Mouse (Mus musculus): ENCODE data around the gene Elf3.
"Not testable (repeated sequence)": the region's sequence is repeated elsewhere in the genome, so short reads cannot be mapped to it uniquely, and the experiment has no call there.

Gene Elf3

DNA sequence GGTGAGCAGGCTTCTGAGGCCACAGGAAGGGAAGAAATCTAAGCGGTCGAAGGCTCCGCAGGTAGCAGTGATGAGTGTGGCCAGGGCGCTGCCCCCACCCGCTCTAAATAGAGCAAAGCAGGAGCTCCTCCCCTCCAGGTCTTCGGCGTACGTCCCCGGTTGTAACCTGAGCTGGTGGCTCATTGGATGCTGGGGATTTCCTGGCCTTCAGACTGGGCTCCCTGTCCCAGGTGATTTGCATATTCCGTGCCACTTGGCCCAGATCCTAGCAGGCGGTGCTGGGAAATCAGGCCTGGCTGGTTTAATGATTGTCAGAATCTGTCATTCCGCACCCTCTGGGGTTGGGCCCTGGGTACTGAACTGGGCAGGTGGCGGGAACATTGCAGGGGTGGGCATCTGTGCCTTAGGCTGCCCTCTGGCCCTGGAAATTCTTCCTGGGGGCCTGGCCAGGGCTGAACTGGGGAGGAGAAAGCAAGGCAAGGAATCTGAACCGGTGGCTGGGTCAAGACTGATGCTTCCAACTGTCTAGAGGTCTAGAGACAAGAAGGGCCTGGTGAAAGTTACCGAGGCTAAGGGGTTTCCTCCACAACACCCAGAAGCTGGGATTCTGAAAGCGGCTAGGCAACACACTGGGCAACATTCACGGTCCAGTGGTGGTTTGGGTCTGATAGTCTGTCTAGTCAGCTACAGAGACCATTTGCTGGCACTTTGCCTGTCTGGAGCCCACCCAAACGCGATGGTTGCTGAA, at the start of gene Elf3:
Gene Elf3 (minus strand): TSS at position 189 of the 748 bp plus-strand sequence.
- no peak for DNase-seq (ENCODE audit: extremely low spot score, low spot score)

DNA sequence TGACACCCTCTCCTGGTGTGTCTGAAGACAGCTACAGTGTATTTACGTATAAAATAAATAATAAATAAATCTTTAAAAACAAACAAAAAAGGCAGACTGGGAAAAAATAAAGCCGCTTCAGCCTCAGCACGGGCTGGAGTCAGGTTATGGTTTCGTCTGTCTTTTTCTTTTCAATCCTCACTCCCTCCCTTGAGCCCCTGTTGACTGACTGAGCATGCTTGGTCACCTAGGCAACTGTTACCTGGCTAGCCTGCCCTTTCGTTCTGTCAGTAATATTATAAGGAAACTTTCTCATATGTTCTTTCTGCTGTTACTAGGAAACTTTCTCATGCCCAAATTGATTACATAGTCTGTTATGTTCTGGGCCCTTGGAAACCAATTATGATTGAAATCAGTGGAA, 32.5 kb upstream of the Elf3 start:
- no peak for DNase-seq (ENCODE audit: extremely low spot score, low spot score)

DNA sequence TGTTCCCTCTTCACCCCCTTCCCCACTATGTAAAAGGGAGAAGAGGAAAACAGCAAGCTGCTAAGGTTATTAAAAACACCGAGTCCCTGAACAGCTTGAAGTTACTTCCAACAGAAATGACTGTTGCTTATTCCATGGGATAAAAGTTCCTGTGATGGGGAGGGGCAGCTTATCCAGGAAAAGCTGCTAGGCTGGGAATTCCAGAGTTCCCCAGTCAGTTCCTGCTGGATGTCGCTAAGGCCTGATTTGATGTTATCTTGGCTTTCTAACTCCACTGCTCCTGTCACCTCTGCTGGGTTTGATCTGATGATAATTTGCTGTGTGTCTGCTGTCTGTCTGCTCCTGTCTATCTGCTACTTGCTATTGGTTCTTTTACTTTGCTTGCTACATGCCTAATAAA, 27.9 kb upstream of the Elf3 start:
- no peak for DNase-seq (ENCODE audit: extremely low spot score, low spot score)

DNA sequence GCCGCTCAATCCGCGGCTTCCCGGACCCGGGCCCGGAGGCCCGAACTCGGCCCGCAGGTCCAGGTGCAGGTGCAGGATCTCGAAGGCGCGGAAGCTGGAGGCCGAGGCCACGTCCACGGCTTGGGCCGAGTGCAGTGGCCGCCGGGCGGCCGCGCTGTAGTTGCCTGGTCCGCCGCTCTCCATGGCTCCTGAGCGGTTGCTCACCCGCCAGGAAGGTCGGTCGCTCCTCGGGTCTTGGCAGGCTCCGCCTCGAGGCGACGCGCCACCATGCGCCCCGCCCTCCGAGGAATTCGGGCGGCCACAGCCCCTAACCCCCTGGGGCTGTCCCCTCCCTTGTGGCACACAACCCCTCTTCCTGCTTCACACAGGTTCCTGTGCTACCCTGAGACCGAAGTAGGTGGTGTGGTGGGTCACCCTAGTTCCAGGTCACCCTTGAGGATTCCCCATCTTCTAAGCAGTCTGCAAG, 25.5 kb upstream of the Elf3 start, which contains the start of gene Rnpep:
Gene Rnpep (minus strand): TSS at position 259 of the 466 bp plus-strand sequence.
- DNase-seq (ENCODE audit: extremely low spot score, low spot score), result peak; percentile 85

DNA sequence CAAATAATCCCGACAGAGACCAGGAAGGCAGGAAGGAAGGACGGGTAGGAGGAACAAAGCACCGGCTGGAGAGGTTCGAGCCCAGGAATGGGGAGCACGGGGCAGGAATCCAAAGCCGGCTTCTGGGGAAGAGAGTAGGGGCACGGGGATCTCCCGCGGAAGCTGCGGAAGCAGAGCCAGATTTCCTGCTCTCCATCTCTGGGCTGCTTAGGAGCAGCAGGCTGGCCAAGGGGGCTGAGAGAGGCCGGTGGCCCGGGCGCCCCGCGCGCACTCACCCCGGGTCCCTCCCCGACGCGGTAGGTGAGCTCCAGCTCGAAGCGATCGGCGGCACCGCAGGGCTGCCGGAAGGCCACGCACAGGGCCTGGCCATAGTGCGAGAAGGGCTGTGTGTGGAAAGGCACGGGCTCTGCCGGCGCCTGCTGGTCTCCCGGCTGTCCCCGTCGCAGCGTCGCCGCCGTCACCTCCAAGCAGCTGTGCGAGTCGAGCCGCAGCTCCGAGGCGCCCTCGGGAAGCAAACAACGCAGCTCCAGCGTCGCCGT, 25.0 kb upstream of the Elf3 start:
- peak; percentile 72 for DNase-seq (ENCODE audit: extremely low spot score, low spot score)

DNA sequence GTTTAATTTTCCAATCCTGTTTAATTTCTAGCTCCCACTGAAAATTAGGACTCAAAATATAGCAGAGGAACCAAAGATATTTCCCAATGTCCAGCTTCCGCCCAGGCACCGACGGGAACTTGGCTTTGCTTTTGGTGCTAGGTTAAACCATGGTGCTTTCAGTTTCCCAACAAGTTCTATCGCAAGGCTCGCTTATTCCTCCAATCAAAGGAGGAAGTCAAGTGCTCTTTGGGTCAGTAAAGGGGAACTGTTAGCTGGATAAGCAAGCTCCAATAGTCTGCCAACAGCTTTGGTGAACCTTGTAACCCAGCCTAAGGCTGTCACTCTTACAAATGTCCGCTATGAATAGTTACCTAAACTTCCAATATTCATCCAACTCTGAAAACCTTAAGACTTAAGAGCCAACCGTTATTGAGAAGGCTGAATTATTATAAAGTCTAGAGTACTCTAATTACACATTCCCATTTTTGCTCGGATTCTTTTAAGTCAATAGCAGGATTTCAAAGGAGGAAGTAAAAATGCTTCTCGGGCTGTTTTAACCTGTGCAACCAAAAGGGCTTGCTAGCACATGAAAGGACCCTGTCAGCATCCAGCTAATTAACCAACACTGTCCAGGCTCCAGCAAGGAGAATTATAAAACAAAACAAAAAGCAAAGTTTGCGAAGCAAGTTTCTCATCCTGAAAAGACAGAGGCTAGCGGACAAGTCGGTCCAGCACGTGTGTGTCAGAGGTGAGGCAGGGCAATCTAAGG, 24.3 kb upstream of the Elf3 start:
- no peak for DNase-seq (ENCODE audit: extremely low spot score, low spot score)

DNA sequence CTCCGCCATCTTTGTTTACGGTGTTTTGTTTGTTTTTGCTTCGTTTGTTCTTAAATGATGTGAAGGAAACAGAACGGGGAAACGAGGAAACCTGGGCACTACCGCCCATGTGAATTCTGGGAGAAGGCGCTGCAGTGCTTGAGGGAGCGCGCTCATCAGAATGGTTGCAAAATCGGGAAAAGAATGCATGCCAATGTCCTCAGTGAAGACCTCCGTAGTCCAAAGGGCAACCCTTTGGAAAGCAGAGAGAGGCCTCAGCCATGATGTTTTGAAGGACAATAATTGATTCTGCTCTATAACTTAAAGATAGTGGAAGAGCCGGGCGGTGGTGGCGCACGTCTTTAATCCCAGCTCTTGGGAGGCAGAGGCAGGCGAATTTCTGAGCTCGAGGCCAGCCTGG, 23.5 kb upstream of the Elf3 start:
- no peak for DNase-seq (ENCODE audit: extremely low spot score, low spot score)

DNA sequence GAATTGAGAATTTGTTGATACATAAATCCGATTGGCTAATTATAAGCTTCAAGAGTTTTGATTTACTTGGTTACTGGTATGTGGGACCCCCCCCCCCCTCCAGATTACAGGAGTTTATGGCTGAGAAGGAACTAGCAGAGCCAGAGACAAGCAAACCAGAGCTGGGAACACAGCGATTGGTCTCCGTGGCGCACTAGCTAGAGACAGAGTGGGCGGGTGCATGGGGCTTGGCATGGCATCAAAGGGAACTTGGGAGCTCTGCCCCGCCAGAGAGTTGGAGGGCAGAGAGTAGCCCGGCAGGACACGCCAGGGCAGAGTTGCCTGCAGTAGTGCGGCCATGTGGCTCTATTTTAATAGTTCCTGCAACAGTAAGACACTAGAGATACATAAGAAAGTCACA, 22.3 kb upstream of the Elf3 start:
- DNase-seq (ENCODE audit: extremely low spot score, low spot score), result no peak

DNA sequence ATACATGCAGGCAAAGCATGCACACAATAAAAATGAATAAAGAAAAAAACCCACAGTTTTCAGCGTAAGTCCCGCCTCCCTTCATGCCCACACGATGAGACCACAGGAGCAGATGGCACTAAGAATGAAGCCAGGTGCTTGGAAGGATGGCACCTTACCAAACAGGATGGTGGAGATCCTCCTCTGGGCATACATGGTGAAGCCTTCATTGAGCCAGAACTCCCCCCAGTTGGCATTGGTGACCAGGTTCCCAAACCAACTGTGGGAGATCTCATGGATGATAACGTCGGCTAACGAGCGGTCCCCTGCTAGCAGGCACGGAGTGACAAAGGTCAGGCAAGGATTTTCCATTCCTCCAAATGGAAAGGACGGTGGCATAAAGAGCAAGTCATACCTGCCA, 13.0 kb upstream of the Elf3 start:
- no peak for DNase-seq (ENCODE audit: extremely low spot score, low spot score)

DNA sequence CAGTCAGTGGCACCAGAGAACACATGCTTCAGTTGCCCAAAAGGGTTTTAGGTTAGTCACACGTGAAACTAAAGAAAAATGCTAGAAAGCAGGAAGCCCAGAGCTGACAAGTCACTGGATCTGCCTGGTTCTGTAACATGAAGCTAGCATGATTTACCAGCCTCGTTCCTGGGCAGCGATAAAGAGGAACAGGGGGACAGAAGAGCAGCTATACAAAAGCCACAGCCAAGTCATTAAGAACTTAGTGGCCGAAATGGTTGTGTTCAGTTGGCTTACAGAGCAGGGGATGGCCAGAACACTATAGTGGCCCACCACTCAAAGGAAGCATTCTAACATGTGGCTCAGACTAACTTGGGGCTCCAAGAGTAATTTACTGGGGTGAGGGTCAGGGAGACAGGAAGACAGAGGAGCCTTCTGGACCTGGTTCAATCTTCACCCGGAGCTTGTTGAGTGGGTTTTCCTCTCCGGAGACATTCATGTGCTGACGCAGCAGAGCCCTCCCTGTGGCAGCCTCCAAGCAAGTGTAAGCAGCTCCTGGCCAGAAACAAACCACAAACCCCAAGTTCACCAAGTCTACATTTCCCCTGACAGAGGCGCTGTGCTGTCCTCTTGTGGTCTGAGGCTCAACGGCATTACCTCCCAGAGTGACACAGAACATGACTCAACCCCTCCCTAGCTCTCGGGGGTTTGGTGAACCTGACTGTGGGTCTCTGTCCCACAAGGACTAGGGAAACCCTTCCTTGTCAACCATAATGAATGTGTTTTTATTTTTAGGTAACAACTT, 9.5 kb upstream of the Elf3 start:
- no peak for DNase-seq (ENCODE audit: extremely low spot score, low spot score)

DNA sequence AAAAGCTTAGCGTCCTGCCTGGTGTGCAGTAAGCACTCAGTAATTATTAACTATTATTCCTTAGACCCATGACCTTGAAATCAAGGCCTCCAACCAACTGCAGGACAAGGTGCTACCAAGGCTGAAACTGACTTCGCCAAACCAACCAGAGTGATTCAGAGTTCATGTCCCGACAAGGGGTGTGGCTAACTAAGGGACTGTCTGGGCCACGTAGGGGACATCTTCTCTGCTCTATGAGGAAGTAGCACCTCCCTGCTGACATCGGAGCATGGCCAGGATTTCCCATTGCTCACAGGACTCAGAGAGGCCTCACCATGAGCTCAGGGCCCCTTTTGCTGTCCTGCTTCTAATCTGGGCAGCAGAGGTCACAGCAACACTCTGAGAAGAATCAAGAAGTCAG, 7.5 kb upstream of the Elf3 start:
- DNase-seq (ENCODE audit: extremely low spot score, low spot score), result no peak

DNA sequence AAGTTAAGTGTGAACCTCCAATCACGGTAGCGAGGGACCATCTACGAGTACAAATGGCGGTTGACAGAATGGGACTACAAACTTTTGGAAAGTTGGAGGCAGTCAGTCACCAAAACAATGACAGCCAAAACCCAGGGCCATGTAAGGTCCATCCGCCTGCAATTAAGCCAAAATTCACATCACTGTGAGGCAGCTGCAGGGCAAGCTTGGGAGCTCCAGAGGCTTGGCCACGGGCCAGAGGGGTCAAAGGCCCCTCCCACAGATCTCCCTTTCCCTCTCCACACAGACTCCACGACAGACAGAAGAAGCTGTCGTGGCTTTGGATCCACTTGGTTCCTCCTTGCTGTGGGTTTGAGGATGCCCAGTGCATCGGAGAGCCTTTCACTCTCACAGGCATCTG, 4.9 kb upstream of the Elf3 start:
- DNase-seq (ENCODE audit: extremely low spot score, low spot score), result no peak

DNA sequence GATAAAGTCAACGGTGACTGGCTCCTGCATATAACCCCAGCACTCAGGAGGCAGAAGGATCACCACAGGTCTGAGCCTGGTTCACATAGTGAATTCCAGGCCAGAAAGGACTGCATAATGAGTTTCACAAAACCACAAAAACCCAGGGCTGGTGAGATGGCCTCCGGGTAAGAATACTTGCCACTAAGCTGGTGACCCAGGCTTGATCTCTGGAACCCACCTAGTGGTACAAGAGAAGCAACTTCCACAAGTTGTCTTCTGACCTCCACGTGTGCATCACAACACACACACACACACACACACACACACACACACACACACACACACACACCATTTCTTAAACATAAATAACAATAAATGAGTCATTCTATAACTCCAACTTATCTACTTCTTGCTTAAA, 4.0 kb upstream of the Elf3 start:
- no peak for DNase-seq (ENCODE audit: extremely low spot score, low spot score)

DNA sequence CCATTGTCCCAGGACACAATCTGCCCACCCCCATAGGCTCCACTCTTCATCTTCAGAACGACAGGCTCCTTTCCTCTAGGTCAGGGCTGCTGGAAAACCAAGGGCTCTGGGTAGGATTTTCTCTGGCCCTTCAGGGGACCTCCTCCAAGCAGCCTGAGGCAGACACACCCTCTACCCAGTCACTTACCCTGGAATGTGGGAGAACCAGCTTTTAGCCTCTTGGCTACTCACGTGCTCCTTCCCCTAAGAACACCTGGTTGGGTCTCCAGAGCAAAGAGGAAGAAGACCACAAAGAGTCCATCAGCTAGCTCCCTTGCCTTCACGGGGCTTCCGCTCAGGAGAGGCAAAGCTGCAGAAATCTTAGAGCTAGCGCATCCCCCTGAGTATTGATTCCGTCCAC, 2.6 kb upstream of the Elf3 start:
- no peak for DNase-seq (ENCODE audit: extremely low spot score, low spot score)

DNA sequence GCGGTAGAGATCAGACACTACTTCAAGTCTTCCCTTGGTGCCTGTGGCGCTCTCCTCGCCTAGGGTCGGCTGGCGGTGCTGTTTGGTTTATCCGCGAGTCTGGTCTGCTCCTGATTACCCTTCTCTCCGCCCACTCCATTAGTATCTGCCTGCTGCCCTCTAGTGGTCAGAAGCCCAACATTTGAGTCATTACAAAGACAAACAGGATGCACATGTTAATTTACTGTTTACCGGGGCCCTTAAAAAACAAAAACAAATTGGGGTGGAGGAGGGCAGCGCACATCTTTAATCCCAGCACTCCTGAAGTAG, 714 bp upstream of the Elf3 start:
- DNase-seq (ENCODE audit: extremely low spot score, low spot score), result peak; percentile 88

DNA sequence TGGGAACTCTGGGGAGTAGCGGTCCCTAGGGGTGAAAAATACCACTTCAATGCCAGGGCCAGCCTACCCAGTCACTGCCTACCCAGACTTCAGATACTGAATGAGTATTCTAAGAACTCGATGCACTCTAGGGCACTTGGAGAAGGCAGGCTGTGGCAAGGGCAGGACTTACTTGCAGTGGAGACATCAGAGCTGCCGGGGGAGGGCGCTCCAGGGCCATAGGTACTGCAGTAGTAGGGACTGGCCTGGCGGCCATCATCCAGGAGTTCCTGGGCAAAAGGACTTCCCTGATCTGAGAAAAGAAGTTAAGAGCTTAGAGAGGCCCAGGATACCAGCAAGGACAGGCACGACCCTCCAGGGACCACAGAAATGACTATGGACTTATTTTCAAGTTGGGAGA, 2.1 kb downstream of the Elf3 start:
- DNase-seq (ENCODE audit: extremely low spot score, low spot score), result no peak

DNA sequence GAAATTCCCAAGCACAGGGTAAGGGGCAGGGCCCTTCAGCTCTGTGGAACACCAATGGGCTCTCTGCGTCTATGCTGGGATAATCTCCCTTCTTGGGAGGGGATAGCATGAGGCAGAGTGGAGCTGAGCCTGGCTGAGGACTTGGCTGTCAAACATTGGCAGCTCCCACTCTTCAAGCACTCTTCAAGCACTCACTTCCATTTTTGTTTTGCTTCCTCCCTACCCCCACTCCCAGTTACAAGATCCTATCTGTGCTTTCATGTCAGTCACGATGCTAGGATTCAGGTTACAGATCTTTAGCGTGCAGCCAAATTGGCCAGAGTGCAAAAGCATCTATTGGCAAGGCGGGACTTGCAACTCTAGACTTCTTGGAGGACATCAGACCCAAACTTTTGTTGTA, 5.5 kb downstream of the Elf3 start:
- no peak for DNase-seq (ENCODE audit: extremely low spot score, low spot score)

DNA sequence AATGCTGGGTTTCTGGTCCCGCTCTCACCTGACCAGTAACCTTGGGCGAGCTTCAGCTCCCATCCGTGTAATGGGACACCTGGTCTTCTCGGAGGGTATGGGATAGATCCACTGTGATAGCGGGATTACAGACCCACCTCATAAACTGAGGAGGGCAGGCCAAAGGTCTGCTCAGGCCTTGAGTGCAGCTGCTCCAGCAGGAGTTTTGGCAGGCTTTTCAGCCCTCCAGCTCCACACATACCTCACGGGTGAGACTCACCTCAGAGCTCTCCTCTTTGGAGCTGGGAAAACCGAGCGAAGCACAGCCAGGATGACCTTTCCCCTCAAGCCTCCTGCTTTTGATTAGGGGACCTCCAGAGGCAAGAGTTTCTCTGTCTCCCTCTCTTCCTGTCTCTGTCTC, 7.0 kb downstream of the Elf3 start:
- no peak for DNase-seq (ENCODE audit: extremely low spot score, low spot score)

DNA sequence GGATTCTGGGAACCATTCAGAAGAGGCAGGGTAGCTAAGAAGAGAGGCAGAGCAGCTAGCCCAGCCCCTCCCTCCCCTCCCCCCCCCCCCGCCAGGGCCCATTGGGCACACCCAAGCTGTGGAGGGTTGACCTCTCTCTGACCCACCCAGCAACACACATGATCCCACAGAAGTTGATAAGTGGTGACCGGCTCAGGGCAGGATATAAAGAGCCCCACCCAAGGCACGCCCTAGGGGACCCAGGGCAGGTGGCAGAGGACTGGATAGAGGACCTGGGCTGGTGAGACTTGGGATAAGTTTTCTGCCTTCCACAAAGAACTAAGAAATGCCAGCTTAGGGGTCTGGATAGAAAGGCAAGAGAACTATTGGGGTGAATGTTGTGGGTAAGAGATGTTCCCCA, 7.7 kb downstream of the Elf3 start:
- DNase-seq (ENCODE audit: extremely low spot score, low spot score), result no peak

DNA sequence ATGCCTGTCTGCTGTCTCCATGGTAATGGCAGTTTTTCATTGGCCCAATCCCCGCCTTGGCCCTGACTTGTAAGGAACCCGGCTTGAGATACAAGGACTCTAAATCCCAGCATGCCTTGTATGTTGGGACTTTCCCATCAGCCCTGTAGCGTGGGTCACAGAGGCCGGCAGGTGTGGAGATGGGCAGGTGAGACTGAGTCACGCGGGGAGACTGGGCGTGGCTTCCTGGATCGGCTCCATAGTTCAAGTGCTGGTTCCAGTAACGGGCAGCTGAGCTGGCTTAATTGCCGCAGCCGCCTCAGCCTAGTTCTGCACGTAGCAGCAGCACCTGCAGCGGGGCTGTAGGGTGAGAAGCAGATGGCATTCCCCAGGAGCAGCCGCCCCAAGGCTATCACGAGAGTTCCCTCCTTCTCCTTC, 9.9 kb downstream of the Elf3 start:
- DNase-seq (ENCODE audit: extremely low spot score, low spot score), result peak; percentile 14

DNA sequence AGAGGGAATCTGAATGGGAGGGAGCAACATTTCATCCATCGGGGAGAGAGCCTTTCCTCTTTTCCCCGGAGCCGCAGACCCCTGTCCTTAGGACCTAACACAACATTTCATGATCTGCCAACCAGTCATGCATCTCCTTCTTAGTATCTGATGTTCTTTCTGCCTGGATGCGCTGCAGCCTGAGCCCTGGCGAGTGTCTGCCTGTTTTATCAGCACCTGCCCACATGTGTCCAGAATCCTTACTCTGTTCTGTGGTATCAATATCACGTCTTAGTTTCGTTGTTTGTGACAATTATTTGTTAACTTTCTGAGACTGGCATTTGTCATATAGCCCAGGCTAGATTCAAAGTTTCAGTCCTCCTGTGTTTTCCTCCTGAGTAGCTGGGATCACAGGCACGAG, 14.4 kb downstream of the Elf3 start:
- DNase-seq (ENCODE audit: extremely low spot score, low spot score), result no peak

DNA sequence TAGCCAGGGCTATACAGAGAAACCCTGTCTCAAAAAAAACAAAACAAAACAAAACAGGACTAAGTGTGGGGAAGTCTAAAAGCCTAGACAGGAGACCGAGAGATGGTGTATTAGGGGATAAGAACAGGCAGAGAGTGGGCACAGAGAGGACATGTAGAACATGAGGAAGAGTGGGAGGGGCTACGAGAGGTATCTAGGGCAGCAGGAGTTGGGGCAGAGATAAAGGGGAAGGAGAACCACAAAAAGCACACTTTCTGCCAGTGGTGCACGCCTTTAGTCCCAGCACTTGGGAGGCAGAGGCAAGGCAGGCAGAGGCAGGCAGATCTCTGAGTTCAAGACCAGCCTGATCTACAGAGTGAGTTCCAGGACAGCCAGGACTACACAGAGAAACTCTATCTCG, 18.2 kb downstream of the Elf3 start:
- DNase-seq (ENCODE audit: extremely low spot score, low spot score), result not testable (repeated sequence)
